Mouse (Mus musculus): ENCODE measurements around the gene Strn.

- no peak for TF ChIP-seq GATA1 (IDR thresholded peaks at IDR 0.05; ENCODE audit: borderline replicate concordance, low read length)
- no peak for TF ChIP-seq FLI1 (IDR thresholded peaks at IDR 0.05; ENCODE audit: low read length)
Measured at GRCm38 (mm10) chr17:78601042-78601441, 136.0 kb downstream of the Strn start.
